Mouse (Mus musculus): Measurements from ENCODE around the gene Arfip1. TPM values are rescaled to one million over a fixed set of nuclear protein-coding genes. Genes with fewer than 3 reads are reported as not detected.

Gene Arfip1
- polyA plus RNA-seq, 1 experiment = 5.6 TPM

- no peaks in the 10 kb centered on the region for H3K27me3 ChIP-seq (ENCODE audit: control insufficient read depth, insufficient read depth, low read length)
- TF ChIP-seq POLR2A (IDR thresholded peaks at IDR 0.05; ENCODE audit: low read depth, low read length) (no peak), CTCF (IDR thresholded peaks at IDR 0.05; ENCODE audit: extremely low read depth, insufficient read length, insufficient replicate concordance, low read depth, low read length) (no peak)
- H3K36me3 ChIP-seq (ENCODE audit: control insufficient read depth, insufficient read depth, low read length) = peaks cover 36% of the 10 kb centered on the region
- no peak overlapping the region for H3K4me3 ChIP-seq (ENCODE audit: low read depth, low read length)
- no peaks in the 10 kb centered on the region for H3K4me1 ChIP-seq (ENCODE audit: control insufficient read depth, insufficient read depth, insufficient read length, low read length)
- no peak overlapping the region for H3K27ac ChIP-seq (ENCODE audit: insufficient read depth, low read depth, low read length)
- 89% methylated on average over 11 of the region's 11 CpGs for WGBS
Observed at GRCm38 (mm10) chr3:84497718-84498117, 84.7 kb downstream of the Arfip1 start.

GRCm38 (mm10) chr3:84492657-84493056 lies 89.8 kb downstream of the Arfip1 start:
- H3K4me1 ChIP-seq (ENCODE audit: control insufficient read depth, insufficient read depth, insufficient read length, low read length) = no peaks in the 10 kb centered on the region
- H3K27me3 ChIP-seq (ENCODE audit: control insufficient read depth, insufficient read depth, low read length) = no peaks in the 10 kb centered on the region
- 91% methylated on average over 8 of the region's 8 CpGs for WGBS
- TF ChIP-seq CTCF (IDR thresholded peaks at IDR 0.05; ENCODE audit: extremely low read depth, insufficient read length, insufficient replicate concordance, low read depth, low read length) (no peak), POLR2A (IDR thresholded peaks at IDR 0.05; ENCODE audit: low read depth, low read length) (no peak)
- no peak overlapping the region for H3K27ac ChIP-seq (ENCODE audit: insufficient read depth, low read depth, low read length)
- H3K36me3 ChIP-seq (ENCODE audit: control insufficient read depth, insufficient read depth, low read length) = peaks cover 22% of the 10 kb centered on the region
- H3K4me3 ChIP-seq (ENCODE audit: low read depth, low read length) = no peak overlapping the region

- 24% methylated on average over 4 of the region's 4 CpGs for WGBS
Observed at GRCm38 (mm10) chr3:84492148-84492547, 90.3 kb downstream of the Arfip1 start.

GRCm38 (mm10) chr3:84488716-84489115 lies 93.7 kb downstream of the Arfip1 start:
- Histone ChIP-seq H3K4me3 (ENCODE audit: low read depth, low read length) (no peak overlapping the region), H3K27ac (ENCODE audit: insufficient read depth, low read depth, low read length) (no peak overlapping the region), H3K4me1 (ENCODE audit: control insufficient read depth, insufficient read depth, insufficient read length, low read length) (no peaks in the 10 kb centered on the region), H3K27me3 (ENCODE audit: control insufficient read depth, insufficient read depth, low read length) (no peaks in the 10 kb centered on the region), H3K36me3 (ENCODE audit: control insufficient read depth, insufficient read depth, low read length) (peaks cover 5% of the 10 kb centered on the region)
- no peak for TF ChIP-seq POLR2A (IDR thresholded peaks at IDR 0.05; ENCODE audit: low read depth, low read length)
- no peak for TF ChIP-seq CTCF (IDR thresholded peaks at IDR 0.05; ENCODE audit: extremely low read depth, insufficient read length, insufficient replicate concordance, low read depth, low read length)
- WGBS = 89% methylated on average over 6 of the region's 6 CpGs

More at GRCm38 (mm10) chr3:84492148-84492547, 90.3 kb downstream of the Arfip1 start:
- Histone ChIP-seq H3K4me3 (ENCODE audit: low read depth, low read length) (no peak overlapping the region), H3K27me3 (ENCODE audit: control insufficient read depth, insufficient read depth, low read length) (no peaks in the 10 kb centered on the region), H3K4me1 (ENCODE audit: control insufficient read depth, insufficient read depth, insufficient read length, low read length) (no peaks in the 10 kb centered on the region), H3K27ac (ENCODE audit: insufficient read depth, low read depth, low read length) (no peak overlapping the region), H3K36me3 (ENCODE audit: control insufficient read depth, insufficient read depth, low read length) (peaks cover 19% of the 10 kb centered on the region)
- TF ChIP-seq CTCF (IDR thresholded peaks at IDR 0.05; ENCODE audit: extremely low read depth, insufficient read length, insufficient replicate concordance, low read depth, low read length) = no peak
- no peak for TF ChIP-seq POLR2A (IDR thresholded peaks at IDR 0.05; ENCODE audit: low read depth, low read length)

- H3K4me1 ChIP-seq (ENCODE audit: control insufficient read depth, insufficient read depth, insufficient read length, low read length) = 0 out of 2 replicates have a peak, but pooled peaks cover 2% of the 10 kb centered on the region
Observed at GRCm38 (mm10) chr3:84484891-84485290, 97.5 kb downstream of the Arfip1 start.

GRCm38 (mm10) chr3:84484333-84484732 lies 98.1 kb downstream of the Arfip1 start:
- WGBS = 77% methylated on average over 4 of the region's 4 CpGs
- no peaks in the 10 kb centered on the region for H3K27me3 ChIP-seq (ENCODE audit: control insufficient read depth, insufficient read depth, low read length)
- no peak overlapping the region for H3K27ac ChIP-seq (ENCODE audit: insufficient read depth, low read depth, low read length)
- peaks cover 3% of the 10 kb centered on the region; the same call in 1 of the 2 replicates for H3K4me1 ChIP-seq (ENCODE audit: control insufficient read depth, insufficient read depth, insufficient read length, low read length)
- no peak overlapping the region for H3K4me3 ChIP-seq (ENCODE audit: low read depth, low read length)
- peaks cover 4% of the 10 kb centered on the region; the same call in 1 of the 2 replicates for H3K36me3 ChIP-seq (ENCODE audit: control insufficient read depth, insufficient read depth, low read length)
- TF ChIP-seq POLR2A (IDR thresholded peaks at IDR 0.05; ENCODE audit: low read depth, low read length) (no peak), CTCF (IDR thresholded peaks at IDR 0.05; ENCODE audit: extremely low read depth, insufficient read length, insufficient replicate concordance, low read depth, low read length) (no peak)

More at GRCm38 (mm10) chr3:84484891-84485290, 97.5 kb downstream of the Arfip1 start:
- WGBS = 69% methylated on average over 3 of the region's 3 CpGs
- H3K36me3 ChIP-seq (ENCODE audit: control insufficient read depth, insufficient read depth, low read length) = peaks cover 4% of the 10 kb centered on the region; the same call in 1 of the 2 replicates
- no peaks in the 10 kb centered on the region for H3K27me3 ChIP-seq (ENCODE audit: control insufficient read depth, insufficient read depth, low read length)
- H3K4me3 ChIP-seq (ENCODE audit: low read depth, low read length) = no peak overlapping the region
- TF ChIP-seq CTCF (IDR thresholded peaks at IDR 0.05; ENCODE audit: extremely low read depth, insufficient read length, insufficient replicate concordance, low read depth, low read length) = no peak
- TF ChIP-seq POLR2A (IDR thresholded peaks at IDR 0.05; ENCODE audit: low read depth, low read length) = no peak
- no peak overlapping the region for H3K27ac ChIP-seq (ENCODE audit: insufficient read depth, low read depth, low read length)

GRCm38 (mm10) chr3:84482121-84482520 lies 100.3 kb downstream of the Arfip1 start:
- Histone ChIP-seq H3K27ac (ENCODE audit: insufficient read depth, low read depth, low read length) (no peak overlapping the region), H3K36me3 (ENCODE audit: control insufficient read depth, insufficient read depth, low read length) (no peaks in the 10 kb centered on the region), H3K4me3 (ENCODE audit: low read depth, low read length) (no peak overlapping the region), H3K4me1 (ENCODE audit: control insufficient read depth, insufficient read depth, insufficient read length, low read length) (peaks cover 5% of the 10 kb centered on the region; the same call in 1 of the 2 replicates), H3K27me3 (ENCODE audit: control insufficient read depth, insufficient read depth, low read length) (peaks cover 5% of the 10 kb centered on the region; the same call in 1 of the 2 replicates)
- no peak for TF ChIP-seq POLR2A (IDR thresholded peaks at IDR 0.05; ENCODE audit: low read depth, low read length)
- TF ChIP-seq CTCF (IDR thresholded peaks at IDR 0.05; ENCODE audit: extremely low read depth, insufficient read length, insufficient replicate concordance, low read depth, low read length) = no peak
- 94% methylated on average over 6 of the region's 6 CpGs for WGBS
